Mouse (Mus musculus): ENCODE measurements around the gene Ubap2. TPM values are rescaled to one million over a fixed set of nuclear protein-coding genes. Genes with fewer than 3 reads are reported as not detected.

The Ubap2 gene
- 43.9 TPM for polyA plus RNA-seq (2017; shearing (Covaris generic))

GRCm38 (mm10) chr4:41274980-41275850 is at the start of gene Ubap2:
Ubap2 (minus strand) TSS chr4:41275144.

DNA sequence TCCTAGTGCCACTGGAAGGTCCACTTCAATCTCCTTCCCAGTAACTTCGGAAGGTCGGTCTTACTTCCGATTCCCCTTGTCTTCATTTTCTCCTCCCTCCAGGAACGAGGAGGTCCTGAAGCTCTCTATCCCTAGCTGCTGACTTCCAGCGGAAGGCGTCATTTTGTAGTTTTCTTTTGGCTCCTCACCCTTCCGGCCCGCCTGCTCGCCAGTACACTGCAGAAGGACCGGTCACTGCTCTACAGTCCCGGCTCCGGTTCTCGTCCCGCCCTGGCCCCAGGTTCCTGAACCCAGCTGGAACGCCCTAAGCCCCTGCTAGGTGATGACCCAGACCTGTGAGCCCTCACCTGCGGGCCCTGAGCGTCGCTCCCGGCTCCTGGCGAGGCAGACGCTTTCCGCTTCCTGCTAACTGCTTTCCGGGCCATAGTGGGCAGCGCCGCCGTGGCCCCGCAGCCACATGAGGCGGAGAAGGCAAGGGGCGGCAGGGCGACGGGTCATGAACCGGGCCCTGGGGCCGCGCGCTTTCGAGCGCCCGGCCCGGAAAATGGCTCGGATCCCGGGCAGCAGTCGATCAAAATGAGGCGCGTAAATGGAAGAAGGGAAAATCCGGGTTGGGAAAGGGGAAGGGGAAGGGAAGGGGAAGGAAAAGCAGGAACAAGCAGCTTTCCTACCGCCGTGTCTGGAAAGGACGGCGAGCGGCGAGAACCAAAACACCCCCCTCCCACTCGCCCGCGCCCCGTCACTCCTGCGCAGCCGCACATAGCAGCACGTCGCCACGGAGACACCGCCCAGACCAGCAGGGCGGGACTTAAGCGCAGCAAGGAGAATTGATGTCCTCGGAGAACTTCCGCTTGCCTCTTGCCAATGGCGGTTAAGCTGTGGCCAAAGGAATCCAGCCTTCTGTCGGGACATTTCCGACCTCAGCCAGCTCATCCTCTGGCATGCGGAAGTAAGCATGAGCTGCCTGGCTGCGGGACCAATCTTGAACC is 39.5 kb upstream of the Ubap2 start, which contains the start of gene Dcaf12:
Gene Dcaf12, minus strand, starts transcription at position 749 of the 989 bp plus-strand sequence.

Other genes starting within 250 kb of the Ubap2 start
- gene Aqp7, start 227.0 kb downstream of the Ubap2 start, polyA plus RNA-seq (2017; shearing (Covaris generic)): not detected
- 18.1 TPM for gene Aqp3, start 177.0 kb downstream of the Ubap2 start, polyA plus RNA-seq (2017; shearing (Covaris generic))
- 65.1 TPM for gene Nol6, start 150.7 kb downstream of the Ubap2 start, polyA plus RNA-seq (2017; shearing (Covaris generic))
- gene Ube2r2, start 139.4 kb downstream of the Ubap2 start, polyA plus RNA-seq (2017; shearing (Covaris generic)): 19.8 TPM
- gene Dcaf12, start 39.7 kb upstream of the Ubap2 start, polyA plus RNA-seq (2017; shearing (Covaris generic)): 39.9 TPM
- 95.5 TPM for gene Ubap1, start 73.9 kb upstream of the Ubap2 start, polyA plus RNA-seq (2017; shearing (Covaris generic))
- 1.6 TPM for gene Kif24, start 189.7 kb upstream of the Ubap2 start, polyA plus RNA-seq (2017; shearing (Covaris generic))
- 19.4 TPM for gene Nudt2, start 190.0 kb upstream of the Ubap2 start, polyA plus RNA-seq (2017; shearing (Covaris generic))
- gene AI464131, start 227.9 kb upstream of the Ubap2 start, polyA plus RNA-seq (2017; shearing (Covaris generic)): not detected
- not detected for gene 1110017D15Rik, start 242.2 kb upstream of the Ubap2 start, polyA plus RNA-seq (2017; shearing (Covaris generic))

All from CD4-positive, CD25-positive, alpha-beta regulatory T cell, adult 9 weeks (primary cell).